In genomic region chr5:89518641-89519040, GRCm38 (mm10) we compare ENCODE assay signal across 39 mouse cellular contexts. TPM values are rescaled to one million over a fixed set of nuclear protein-coding genes. Genes with fewer than 3 reads are reported as not detected.
DNase-seq lines count a peak whose midpoint lies in the region; ATAC-seq lines count a peak whose summit lies in the region.
"Had no signal": no experiment of that assay in that cellular context is flagged by ENCODE, and none has a peak within 500 bp of the region (broad histone marks: within the 10 kb centered on the region; RNA-seq: fewer than 3 reads in every experiment).

No protein-coding gene starts in this region.

- H3K27ac ChIP-seq in intestine, embryonic 15.5 days, result no peak overlapping the region
- H3K27ac ChIP-seq: embryonic facial prominence, embryonic 13.5 days; forebrain, embryonic 10.5 days; gastrocnemius, adult 2 months; hindbrain, embryonic 13.5 days; limb, embryonic 12.5 days; liver, embryonic 15.5 days; neural tube, embryonic 15.5 days; stomach, postnatal 0 days had no signal

- H3K36me3 ChIP-seq in intestine, embryonic 15.5 days, result no peaks in the 10 kb centered on the region
- H3K36me3 ChIP-seq: embryonic facial prominence, embryonic 13.5 days; forebrain, embryonic 10.5 days; hindbrain, embryonic 13.5 days; limb, embryonic 12.5 days; liver, embryonic 15.5 days; neural tube, embryonic 15.5 days had no signal

- peak; percentile 10 to 11 for DNase-seq in layer of hippocampus, adult 8-10 months (ENCODE audit: low spot score in 2 of 2)
- no peak for DNase-seq in layer of hippocampus, postnatal 25 days (ENCODE audit: extremely low spot score in 1 of 2, low spot score in 1 of 2)
- DNase-seq in right cerebral cortex, adult 18-20 months, result peak; percentile 49
- DNase-seq in right cerebral cortex, postnatal 4 days, result no peak
- DNase-seq in frontal cortex, postnatal 36 days (ENCODE audit: low spot score in 2 of 2), result peak; percentile 6 to 31
- DNase-seq in telencephalon, adult 2 months (ENCODE audit: low read depth, low spot score), result peak; percentile 79
- DNase-seq: adrenal gland, postnatal 14 days; cerebellum, adult 11-12 months; cerebellum, adult 9-11 months; embryo, embryonic 11 days; gastrocnemius, adult 2 months; gastrocnemius, postnatal 36 days; heart, adult 18-20 months; heart, postnatal 4 days; kidney, adult 9 months; kidney, postnatal 10 days; lung, embryonic 14.5 days; lung, postnatal 14 days; midbrain, embryonic 14.5 days; retina, postnatal 1 day; spleen, adult 18-20 months; thymus, adult 2 months; thymus, postnatal 4 days had no signal

- H3K9me3 ChIP-seq in intestine, embryonic 15.5 days, result no peaks in the 10 kb centered on the region
- H3K9me3 ChIP-seq: embryonic facial prominence, embryonic 13.5 days; limb, embryonic 12.5 days; liver, embryonic 15.5 days; neural tube, embryonic 15.5 days had no signal

- no peak overlapping the region for H3K4me2 ChIP-seq in intestine, embryonic 15.5 days (replicated peaks)
- H3K4me2 ChIP-seq: embryonic facial prominence, embryonic 13.5 days; heart, embryonic 11.5 days; hindbrain, embryonic 13.5 days; limb, embryonic 12.5 days; liver, embryonic 15.5 days; lung, embryonic 14.5 days; neural tube, embryonic 15.5 days had no signal

- no peaks in the 10 kb centered on the region for H3K4me1 ChIP-seq in intestine, embryonic 15.5 days (replicated peaks)
- H3K4me1 ChIP-seq: embryonic facial prominence, embryonic 13.5 days; forebrain, embryonic 10.5 days; hindbrain, embryonic 13.5 days; limb, embryonic 12.5 days; liver, embryonic 15.5 days; neural tube, embryonic 15.5 days had no signal

- H3K4me3 ChIP-seq in intestine, embryonic 15.5 days (replicated peaks), result no peak overlapping the region
- H3K4me3 ChIP-seq: embryonic facial prominence, embryonic 13.5 days; forebrain, embryonic 10.5 days; gastrocnemius, adult 2 months; hindbrain, embryonic 13.5 days; limb, embryonic 12.5 days; liver, embryonic 15.5 days; neural tube, embryonic 15.5 days had no signal

- H3K27me3 ChIP-seq in intestine, embryonic 15.5 days (replicated peaks), result no peaks in the 10 kb centered on the region
- H3K27me3 ChIP-seq: embryonic facial prominence, embryonic 13.5 days; hindbrain, embryonic 13.5 days; limb, embryonic 12.5 days; liver, embryonic 15.5 days; neural tube, embryonic 15.5 days had no signal

- no peak for ATAC-seq in intestine, embryonic 15.5 days
- ATAC-seq: forebrain, embryonic 16.5 days; intestine, postnatal 0 days had no signal

- H3K9ac ChIP-seq in intestine, embryonic 15.5 days, result no peak overlapping the region
- H3K9ac ChIP-seq: embryonic facial prominence, embryonic 13.5 days; hindbrain, embryonic 13.5 days; limb, embryonic 12.5 days; liver, embryonic 15.5 days; lung, embryonic 14.5 days; neural tube, embryonic 15.5 days had no signal

- 72% methylated on average over 4 of the region's 4 CpGs for WGBS in intestine, embryonic 15.5 days

RNA-seq across cellular contexts. Expression of gene Npffr2, which starts 8.6 kb away (rescaled TPM):
- under 1 TPM in 1 of 4 experiments, not detected in 3; 0.19 TPM for total RNA-seq in layer of hippocampus, adult 8-10 months (2022)
- not detected for total RNA-seq in layer of hippocampus, postnatal 25 days (2021)
- polyA plus RNA-seq in intestine, embryonic 15.5 days (2015; fragmentation: Nextera tagmentation; extraction: Ambion mirVana), result not detected in 2 replicates
- total RNA-seq: adrenal gland, postnatal 14 days; gastrocnemius, adult 2 months; gastrocnemius, postnatal 36 days; heart, postnatal 4 days; liver, adult 2 months; MEL; monocyte, adult 5-6 weeks had no signal
- polyA plus RNA-seq: embryonic facial prominence, embryonic 13.5 days; forebrain, embryonic 16.5 days; heart, embryonic 11.5 days; heart, embryonic 16.5 days; intestine, postnatal 0 days; large intestine, adult 2 months; limb, embryonic 12.5 days; liver, adult 2 months; liver, embryonic 15.5 days; thymus, adult 2 months had no signal

Comparison
In these comparisons a context has a peak if more than half of its experiments do, and no peak if none do; other contexts are left out.
1. DNase-seq: peak in layer of hippocampus, adult 8-10 months (2 of 2), right cerebral cortex, adult 18-20 months (single experiment), frontal cortex, postnatal 36 days (2 of 2) and telencephalon, adult 2 months (single experiment); none in layer of hippocampus, postnatal 25 days (0 of 2) and right cerebral cortex, postnatal 4 days (single experiment).